Mouse (Mus musculus): ENCODE data around the gene Mfap1b. TPM values are rescaled to one million over a fixed set of nuclear protein-coding genes. Genes with fewer than 3 reads are reported as not detected.

Gene Mfap1b
- total and polyA plus RNA-seq, 3 experiments: 4.3 to 35.0 (median 30.9) TPM

DNA sequence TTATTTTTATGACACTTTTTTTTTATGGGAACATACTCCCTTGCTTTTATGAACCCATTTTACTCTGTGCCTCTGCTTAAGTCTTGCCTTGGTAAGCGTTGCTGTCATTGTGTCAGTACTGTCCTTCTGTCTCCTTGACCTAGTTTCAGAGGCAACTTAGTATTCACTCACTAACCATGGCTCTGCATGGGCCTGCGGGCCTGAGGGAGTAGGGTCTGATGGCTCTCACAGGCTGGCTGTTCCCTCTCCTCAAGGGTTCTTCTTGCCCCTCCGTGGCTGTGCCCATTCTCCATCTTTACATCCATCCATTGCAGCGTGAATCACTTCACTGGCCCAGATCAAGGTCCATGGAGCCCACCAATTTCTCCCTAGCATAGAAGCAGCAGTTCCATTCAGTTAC is 27.4 kb downstream of the Mfap1b start:
- TF ChIP-seq CTCF (IDR thresholded peaks at IDR 0.05): no peak
- TF ChIP-seq EP300 (IDR thresholded peaks at IDR 0.05; ENCODE audit: insufficient read depth, low read depth, low read length): no peak
- TF ChIP-seq POLR2A (IDR thresholded peaks at IDR 0.05; ENCODE audit: insufficient read depth, low read depth, low read length): no peak
- Histone ChIP-seq H3K27ac (no peak overlapping the region), H3K79me2 (replicated peaks; ENCODE audit: control insufficient read depth, insufficient read depth, low read length) (peaks cover 4% of the 10 kb centered on the region), H3K36me3 (ENCODE audit: control insufficient read depth, insufficient read depth, low read length) (peaks cover 7% of the 10 kb centered on the region), H3K4me3 (no peak overlapping the region), H3K4me1 (ENCODE audit: control insufficient read depth, insufficient read depth, low read length) (peaks cover 3% of the 10 kb centered on the region), H3K27me3 (ENCODE audit: control insufficient read depth, insufficient read depth, low read length) (no peaks in the 10 kb centered on the region), H3K9ac (ENCODE audit: low read depth, low read length) (no peak overlapping the region)
- WGBS: 86% methylated on average over 4 of the region's 4 CpGs
- intact Hi-C loops (cut with DNase I): loop anchor here (2.0 kb wide), 1 partner anchor 32 kb away; no protein-coding TSS in a partner anchor
- DNase-seq: no peak

DNA sequence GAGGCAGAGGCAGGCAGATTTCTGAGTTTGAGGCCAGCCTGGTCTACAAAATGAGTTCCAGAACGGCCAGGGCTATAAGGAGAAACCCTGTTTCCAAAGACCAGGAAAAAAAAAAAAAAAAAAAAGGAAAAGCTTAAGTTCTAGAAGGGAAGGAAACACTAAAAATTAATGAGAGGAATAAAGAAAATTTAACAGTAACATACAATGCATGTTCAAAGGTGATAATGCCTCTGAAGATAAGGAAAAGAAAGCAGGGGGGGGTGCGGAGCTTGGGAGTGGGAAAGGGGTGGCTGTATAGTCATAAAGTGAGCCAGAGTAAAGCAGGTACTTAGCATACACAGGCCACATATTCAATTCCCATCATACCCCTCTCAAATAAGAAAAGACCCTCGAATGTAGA is 28.8 kb downstream of the Mfap1b start:
- H3K36me3 ChIP-seq (ENCODE audit: control insufficient read depth, insufficient read depth, low read length): no peaks in the 10 kb centered on the region
- no peak overlapping the region for H3K27ac ChIP-seq
- H3K79me2 ChIP-seq (replicated peaks; ENCODE audit: control insufficient read depth, insufficient read depth, low read length): peaks cover 4% of the 10 kb centered on the region
- H3K27me3 ChIP-seq (ENCODE audit: control insufficient read depth, insufficient read depth, low read length): no peaks in the 10 kb centered on the region
- TF ChIP-seq EP300 (IDR thresholded peaks at IDR 0.05; ENCODE audit: insufficient read depth, low read depth, low read length) (no peak), POLR2A (IDR thresholded peaks at IDR 0.05; ENCODE audit: insufficient read depth, low read depth, low read length) (no peak), CTCF (IDR thresholded peaks at IDR 0.05) (no peak)
- 86% methylated on average over 3 of the region's 3 CpGs for WGBS
- DNase-seq: no peak
- intact Hi-C loops (cut with DNase I): no loop called here
- no peak overlapping the region for H3K9ac ChIP-seq (ENCODE audit: low read depth, low read length)
- H3K4me3 ChIP-seq: no peak overlapping the region
- peaks cover 2% of the 10 kb centered on the region; the same call in 1 of the 2 replicates for H3K4me1 ChIP-seq (ENCODE audit: control insufficient read depth, insufficient read depth, low read length)

DNA sequence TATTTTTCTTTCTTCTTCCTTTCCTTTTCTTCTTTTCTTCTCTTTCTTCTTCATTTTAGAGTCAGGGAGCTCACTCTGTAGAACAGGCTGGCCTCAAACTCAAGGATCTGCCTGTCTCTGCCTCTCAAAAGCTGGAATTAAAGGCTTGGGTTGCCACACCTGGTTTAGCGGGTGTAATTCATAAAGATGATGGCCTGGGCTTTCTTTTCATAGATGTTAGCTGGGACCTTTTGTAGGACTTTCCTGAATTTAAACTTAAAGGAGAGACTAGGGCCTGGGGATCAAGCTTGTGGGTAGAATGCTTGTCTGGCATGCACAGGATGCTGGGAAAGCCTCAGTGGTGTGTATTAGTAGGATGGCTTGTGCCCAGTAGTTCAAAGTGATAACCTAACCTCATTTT is 29.7 kb downstream of the Mfap1b start, which contains the start of gene Ell3:
TSS of gene Ell3 (minus strand) at position 101 of the 400 bp plus-strand sequence.
- Histone ChIP-seq H3K36me3 (ENCODE audit: control insufficient read depth, insufficient read depth, low read length) (no peaks in the 10 kb centered on the region), H3K79me2 (replicated peaks; ENCODE audit: control insufficient read depth, insufficient read depth, low read length) (no peaks in the 10 kb centered on the region), H3K27ac (no peak within 1 kb of the TSS), H3K9ac (ENCODE audit: low read depth, low read length) (no peak within 1 kb of the TSS), H3K4me3 (no peak within 1 kb of the TSS; the same call in 1 of the 2 replicates), H3K27me3 (ENCODE audit: control insufficient read depth, insufficient read depth, low read length) (no peaks in the 10 kb centered on the region), H3K4me1 (ENCODE audit: control insufficient read depth, insufficient read depth, low read length) (peaks cover 2% of the 10 kb centered on the region; the same call in 1 of the 2 replicates)
- 98% methylated on average over 1 of the region's 1 CpGs for WGBS
- intact Hi-C loops (cut with DNase I): no loop called here
- TF ChIP-seq CTCF (IDR thresholded peaks at IDR 0.05): no peak
- no peak for TF ChIP-seq EP300 (IDR thresholded peaks at IDR 0.05; ENCODE audit: insufficient read depth, low read depth, low read length)
- TF ChIP-seq POLR2A (IDR thresholded peaks at IDR 0.05; ENCODE audit: insufficient read depth, low read depth, low read length): no peak
- no peak for DNase-seq

DNA sequence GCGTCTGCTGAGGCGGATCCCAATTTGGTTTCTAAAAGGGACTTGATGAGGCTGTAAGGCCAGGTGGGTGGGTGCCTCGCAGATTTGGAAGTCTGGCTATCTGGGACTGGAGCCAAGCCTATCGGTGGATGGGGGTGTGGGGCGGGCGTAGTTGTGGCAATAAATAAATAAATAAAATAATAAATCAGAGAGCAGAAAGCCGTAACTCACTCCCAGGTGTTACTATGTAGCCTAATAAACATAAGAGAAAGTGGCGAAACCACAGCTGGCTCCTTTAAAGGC is 30.9 kb downstream of the Mfap1b start:
- Histone ChIP-seq H3K27ac (no peak overlapping the region), H3K27me3 (ENCODE audit: control insufficient read depth, insufficient read depth, low read length) (no peaks in the 10 kb centered on the region), H3K79me2 (replicated peaks; ENCODE audit: control insufficient read depth, insufficient read depth, low read length) (no peaks in the 10 kb centered on the region), H3K4me3 (peak overlapping the region; percentile 51), H3K36me3 (ENCODE audit: control insufficient read depth, insufficient read depth, low read length) (no peaks in the 10 kb centered on the region; the same call in 1 of the 2 replicates), H3K9ac (ENCODE audit: low read depth, low read length) (no peak overlapping the region), H3K4me1 (ENCODE audit: control insufficient read depth, insufficient read depth, low read length) (peaks cover 2% of the 10 kb centered on the region; the same call in 1 of the 2 replicates)
- TF ChIP-seq CTCF (IDR thresholded peaks at IDR 0.05): no peak
- no peak for TF ChIP-seq EP300 (IDR thresholded peaks at IDR 0.05; ENCODE audit: insufficient read depth, low read depth, low read length)
- TF ChIP-seq POLR2A (IDR thresholded peaks at IDR 0.05; ENCODE audit: insufficient read depth, low read depth, low read length): no peak
- 23% methylated on average over 8 of the region's 8 CpGs for WGBS
- DNase-seq: no peak
- intact Hi-C loops (cut with DNase I): no loop called here

DNA sequence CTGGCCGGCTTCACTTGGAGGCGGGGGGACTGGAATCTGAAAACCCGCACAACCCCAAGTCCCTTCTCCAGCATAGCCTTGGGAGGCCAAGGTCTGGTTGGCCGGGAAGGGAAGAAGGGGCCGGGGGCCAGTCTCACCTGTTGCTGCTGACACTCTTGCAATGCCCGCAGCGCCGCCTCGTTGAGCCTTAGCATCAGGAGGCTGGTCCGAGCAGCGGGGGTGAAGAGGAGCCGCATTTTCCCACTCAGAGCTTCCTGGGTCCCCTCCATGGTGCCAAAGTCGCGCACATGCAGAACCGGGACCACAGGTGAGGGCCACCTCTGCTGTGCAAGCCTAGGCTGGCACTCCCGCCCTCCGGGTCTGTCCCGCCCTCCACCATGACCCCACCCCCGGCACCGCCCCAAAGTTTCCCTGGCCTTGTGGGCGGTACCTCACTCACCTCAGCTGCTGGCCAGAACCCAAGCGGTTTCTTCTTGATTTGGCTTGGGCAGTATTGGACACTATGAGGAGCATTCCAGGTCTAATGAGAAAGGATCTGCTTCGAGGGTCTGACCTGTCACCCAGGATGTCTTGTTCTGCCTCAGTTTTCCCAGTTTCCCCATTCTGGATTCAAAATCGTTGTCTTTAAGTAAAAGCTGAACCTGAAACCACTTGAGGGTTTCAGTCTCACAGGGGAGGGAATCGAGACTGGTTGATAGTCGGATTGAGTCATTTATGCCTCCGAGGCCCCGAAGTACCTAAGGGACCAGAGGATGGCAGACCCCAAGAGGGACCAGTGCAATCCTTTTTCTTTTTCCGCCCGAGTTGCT is 31.4 kb downstream of the Mfap1b start:
- no peak for TF ChIP-seq EP300 (IDR thresholded peaks at IDR 0.05; ENCODE audit: insufficient read depth, low read depth, low read length)
- TF ChIP-seq CTCF (IDR thresholded peaks at IDR 0.05): no peak
- TF ChIP-seq POLR2A (IDR thresholded peaks at IDR 0.05; ENCODE audit: insufficient read depth, low read depth, low read length): no peak
- 2% methylated on average over 30 of the region's 30 CpGs for WGBS
- Histone ChIP-seq H3K4me3 (peak overlapping the region; percentile 51), H3K27me3 (ENCODE audit: control insufficient read depth, insufficient read depth, low read length) (no peaks in the 10 kb centered on the region), H3K79me2 (replicated peaks; ENCODE audit: control insufficient read depth, insufficient read depth, low read length) (no peaks in the 10 kb centered on the region), H3K4me1 (ENCODE audit: control insufficient read depth, insufficient read depth, low read length) (peaks cover 2% of the 10 kb centered on the region; the same call in 1 of the 2 replicates), H3K36me3 (ENCODE audit: control insufficient read depth, insufficient read depth, low read length) (no peaks in the 10 kb centered on the region; the same call in none of the 2 replicates), H3K9ac (ENCODE audit: low read depth, low read length) (peak overlapping the region; percentile 18), H3K27ac (no peak overlapping the region; the same call in 1 of the 2 replicates)
- peak; percentile 76 to 78 for DNase-seq
- intact Hi-C loops (cut with DNase I): no loop called here

DNA sequence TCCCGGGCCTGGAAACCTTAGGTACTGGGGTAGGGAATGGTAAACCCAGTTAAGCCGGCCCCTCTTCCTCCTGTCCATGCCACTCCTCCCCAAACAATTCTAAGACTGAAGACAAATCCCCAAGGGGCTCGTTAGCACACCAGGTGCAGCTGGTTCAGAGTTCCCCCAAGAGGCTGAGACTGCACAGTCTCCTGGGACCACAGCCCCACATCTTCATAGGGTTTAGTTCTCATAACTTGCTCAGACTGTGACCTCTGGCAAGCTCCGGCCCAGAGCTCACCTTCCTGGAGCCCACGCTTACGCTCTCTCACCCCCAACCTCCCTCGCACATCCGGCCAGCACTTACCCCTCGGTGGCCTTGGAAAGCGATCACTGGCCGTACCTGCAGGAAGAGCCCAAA is 32.1 kb downstream of the Mfap1b start:
- Histone ChIP-seq H3K4me3 (peak overlapping the region; percentile 51), H3K27ac (no peak overlapping the region), H3K4me1 (ENCODE audit: control insufficient read depth, insufficient read depth, low read length) (peaks cover 2% of the 10 kb centered on the region; the same call in 1 of the 2 replicates), H3K27me3 (ENCODE audit: control insufficient read depth, insufficient read depth, low read length) (no peaks in the 10 kb centered on the region), H3K79me2 (replicated peaks; ENCODE audit: control insufficient read depth, insufficient read depth, low read length) (no peaks in the 10 kb centered on the region), H3K9ac (ENCODE audit: low read depth, low read length) (peak overlapping the region; percentile 18; the same call in 1 of the 2 replicates), H3K36me3 (ENCODE audit: control insufficient read depth, insufficient read depth, low read length) (no peaks in the 10 kb centered on the region; the same call in none of the 2 replicates)
- intact Hi-C loops (cut with DNase I): no loop called here
- WGBS: 20% methylated on average over 11 of the region's 11 CpGs
- peak in 1 of 2 experiments; percentile 29 for DNase-seq
- no peak for TF ChIP-seq POLR2A (IDR thresholded peaks at IDR 0.05; ENCODE audit: insufficient read depth, low read depth, low read length)
- TF ChIP-seq EP300 (IDR thresholded peaks at IDR 0.05; ENCODE audit: insufficient read depth, low read depth, low read length): no peak
- no peak for TF ChIP-seq CTCF (IDR thresholded peaks at IDR 0.05)
